Mouse (Mus musculus) left cerebral cortex, adult 2 months (tissue): Measurements from ENCODE around the gene Ppm1m. TPM values are rescaled to one million over a fixed set of nuclear protein-coding genes. Genes with fewer than 3 reads are reported as not detected.

Experiments used
- DNase-seq, 2 experiments: peaks; one replicate each; pipeline ENCODE4 v3.0.0; 2021 to 2022; ENCODE audit warnings: low spot score in 2 of 2, mixed read lengths in 1 of 2; ENCODE audit errors: extremely low spot score in 1 of 2
- H3K27ac ChIP-seq: fragments of 200-600 bp; 2 replicates; pipeline ENCODE4 v1.8.1; 2022
- H3K4me3 ChIP-seq: fragments of 200-600 bp; 2 replicates; pipeline ENCODE4 v1.8.1; 2022
- CTCF ChIP-seq: fragments of 200-600 bp; IDR thresholded peaks from 2 replicates; pipeline ENCODE4 v1.8.1; 2022; ENCODE audit warnings: antibody characterized with exemption, mild to moderate bottlenecking, moderate library complexity
- intact Hi-C: fragments of 180-260 bp; cut with DNase I; formaldehyde crosslinking; loops from one replicate; pipeline ENCODE4 v1.15.1; 2025
- total RNA-seq, 2 experiments: library from RNA; stranded (reverse); gene quantifications; 2 replicates each; pipeline ENCODE4 v1.2.3; 2021

Gene Ppm1m
- total RNA-seq, 2 experiments from 2014 or later: 22.2 to 26.4 TPM

DNA sequence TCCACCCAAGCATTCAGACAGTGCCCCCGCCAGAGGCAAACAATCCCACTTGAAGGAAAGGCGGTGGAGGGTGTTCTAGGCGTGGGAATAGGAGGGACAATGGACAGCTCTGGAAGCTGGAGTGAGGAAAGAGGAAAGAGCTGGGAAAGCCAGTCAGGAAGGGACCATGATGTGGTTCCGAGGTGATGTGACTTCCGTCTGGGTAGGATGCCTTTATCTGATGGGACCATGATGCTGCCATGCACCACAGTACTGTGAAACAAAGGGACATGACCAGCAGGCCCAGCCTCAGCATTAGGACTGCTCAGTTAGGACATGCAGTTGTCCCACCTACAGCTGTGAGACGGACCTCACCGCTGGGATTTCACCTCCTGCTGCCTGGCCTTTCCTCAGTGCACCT is 31.7 kb upstream of the Ppm1m start:
- Histone ChIP-seq H3K27ac (no peak overlapping the region), H3K4me3 (no peak overlapping the region)
- intact Hi-C loops: no loop called here
- DNase-seq: no peak
- TF ChIP-seq CTCF: no peak

DNA sequence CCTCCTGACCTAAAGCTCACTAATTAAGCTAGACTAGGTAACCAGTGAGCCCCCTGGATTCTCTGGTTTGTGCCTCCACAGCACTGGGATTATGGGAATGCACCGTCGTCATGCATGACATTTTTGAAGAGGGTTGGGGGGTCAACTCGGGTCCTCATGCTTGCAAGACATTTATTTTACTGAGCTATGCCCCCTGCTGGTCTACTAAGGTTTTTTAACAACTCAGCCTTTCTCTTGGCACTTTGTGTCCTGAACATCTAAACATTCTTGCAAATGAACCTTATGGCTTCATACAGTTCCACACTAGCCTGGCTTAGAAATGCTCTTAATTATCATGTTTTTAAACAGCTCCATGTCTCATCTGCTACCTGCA is 31.2 kb upstream of the Ppm1m start:
- H3K4me3 ChIP-seq: no peak overlapping the region
- no peak for DNase-seq
- peak; percentile 55 for TF ChIP-seq CTCF
- intact Hi-C loops: no loop called here
- no peak overlapping the region for H3K27ac ChIP-seq

- no peak for TF ChIP-seq CTCF
- no peak overlapping the region for H3K4me3 ChIP-seq
- no peak for DNase-seq
- H3K27ac ChIP-seq: no peak overlapping the region
- intact Hi-C loops: no loop called here
Measured at GRCm38 (mm10) chr9:106230051-106230733, 30.6 kb upstream of the Ppm1m start.

DNA sequence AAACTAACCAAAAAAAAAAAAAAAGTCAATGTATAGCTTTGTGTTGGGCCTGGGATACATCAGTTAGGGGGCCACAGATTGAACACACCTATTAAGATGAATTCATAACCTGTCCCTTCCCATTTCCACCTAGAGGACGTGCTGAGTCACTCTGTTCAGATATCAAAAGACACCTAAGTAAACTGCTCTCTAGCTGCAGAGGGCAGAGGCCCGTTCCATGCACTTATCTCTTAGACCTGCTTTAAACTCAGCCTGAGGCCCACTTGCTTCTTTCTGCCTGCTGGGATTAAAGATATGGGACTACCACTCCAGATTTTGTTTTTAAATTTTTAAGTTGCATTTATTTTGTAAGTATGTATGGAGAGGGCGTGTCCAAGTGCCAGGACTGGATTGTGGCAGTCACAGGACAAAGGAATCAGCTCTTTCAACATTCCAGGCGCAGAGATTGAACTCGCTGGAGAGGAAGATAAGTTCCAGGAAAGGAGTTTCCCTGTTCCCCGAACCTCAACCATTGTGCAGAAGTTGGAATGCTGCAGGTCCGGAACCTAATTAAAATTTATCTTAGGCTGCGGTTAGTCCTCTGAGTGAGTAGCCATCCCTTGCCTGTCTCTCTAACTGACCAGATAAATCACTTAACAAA is 28.4 kb upstream of the Ppm1m start:
- no peak for DNase-seq
- H3K27ac ChIP-seq: no peak overlapping the region
- intact Hi-C loops: loop anchor here (5.0 kb wide), 1 partner anchor 54 kb away; the partner anchor contains the start of gene Poc1a
- TF ChIP-seq CTCF: no peak
- no peak overlapping the region for H3K4me3 ChIP-seq

DNA sequence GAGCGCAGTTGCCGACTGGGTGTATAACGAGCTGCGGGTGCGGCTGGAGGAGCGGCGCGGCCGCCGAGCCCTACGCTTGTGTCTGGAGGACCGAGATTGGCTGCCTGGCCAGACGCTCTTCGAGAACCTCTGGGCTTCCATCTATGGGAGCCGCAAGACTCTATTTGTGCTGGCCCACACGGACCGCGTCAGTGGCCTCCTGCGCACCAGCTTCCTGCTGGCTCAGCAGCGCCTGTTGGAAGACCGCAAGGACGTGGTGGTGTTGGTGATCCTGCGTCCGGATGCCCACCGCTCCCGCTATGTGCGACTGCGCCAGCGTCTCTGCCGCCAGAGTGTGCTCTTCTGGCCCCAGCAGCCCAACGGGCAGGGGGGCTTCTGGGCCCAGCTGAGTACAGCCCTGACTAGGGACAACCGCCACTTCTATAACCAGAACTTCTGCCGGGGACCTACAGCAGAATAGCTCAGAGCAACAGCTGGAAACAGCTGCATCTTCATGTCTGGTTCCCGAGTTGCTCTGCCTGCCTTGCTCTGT is 26.7 kb upstream of the Ppm1m start:
- DNase-seq: peak in 1 of 2 experiments; percentile 55
- TF ChIP-seq CTCF: peak; percentile 37
- H3K4me3 ChIP-seq: peak overlapping the region; percentile 43
- intact Hi-C loops: loop anchor here (5.0 kb wide), 1 partner anchor 56 kb away; the partner anchor contains the start of gene Poc1a
- peak overlapping the region; percentile 16 for H3K27ac ChIP-seq

DNA sequence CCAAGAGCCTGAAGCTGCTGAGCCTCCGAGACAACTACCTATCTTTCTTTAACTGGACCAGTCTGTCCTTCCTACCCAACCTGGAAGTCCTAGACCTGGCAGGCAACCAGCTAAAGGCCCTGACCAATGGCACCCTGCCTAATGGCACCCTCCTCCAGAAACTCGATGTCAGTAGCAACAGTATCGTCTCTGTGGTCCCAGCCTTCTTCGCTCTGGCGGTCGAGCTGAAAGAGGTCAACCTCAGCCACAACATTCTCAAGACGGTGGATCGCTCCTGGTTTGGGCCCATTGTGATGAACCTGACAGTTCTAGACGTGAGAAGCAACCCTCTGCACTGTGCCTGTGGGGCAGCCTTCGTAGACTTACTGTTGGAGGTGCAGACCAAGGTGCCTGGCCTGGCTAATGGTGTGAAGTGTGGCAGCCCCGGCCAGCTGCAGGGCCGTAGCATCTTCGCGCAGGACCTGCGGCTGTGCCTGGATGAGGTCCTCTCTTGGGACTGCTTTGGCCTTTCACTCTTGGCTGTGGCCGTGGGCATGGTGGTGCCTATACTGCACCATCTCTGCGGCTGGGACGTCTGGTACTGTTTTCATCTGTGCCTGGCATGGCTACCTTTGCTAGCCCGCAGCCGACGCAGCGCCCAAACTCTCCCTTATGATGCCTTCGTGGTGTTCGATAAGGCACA is 26.1 kb upstream of the Ppm1m start:
- no peak for TF ChIP-seq CTCF
- no peak for DNase-seq
- peak overlapping the region; percentile 43 for H3K4me3 ChIP-seq
- peak overlapping the region; percentile 16 for H3K27ac ChIP-seq
- intact Hi-C loops: loop anchor here (5.0 kb wide), 1 partner anchor 57 kb away; the partner anchor contains the start of gene Poc1a

DNA sequence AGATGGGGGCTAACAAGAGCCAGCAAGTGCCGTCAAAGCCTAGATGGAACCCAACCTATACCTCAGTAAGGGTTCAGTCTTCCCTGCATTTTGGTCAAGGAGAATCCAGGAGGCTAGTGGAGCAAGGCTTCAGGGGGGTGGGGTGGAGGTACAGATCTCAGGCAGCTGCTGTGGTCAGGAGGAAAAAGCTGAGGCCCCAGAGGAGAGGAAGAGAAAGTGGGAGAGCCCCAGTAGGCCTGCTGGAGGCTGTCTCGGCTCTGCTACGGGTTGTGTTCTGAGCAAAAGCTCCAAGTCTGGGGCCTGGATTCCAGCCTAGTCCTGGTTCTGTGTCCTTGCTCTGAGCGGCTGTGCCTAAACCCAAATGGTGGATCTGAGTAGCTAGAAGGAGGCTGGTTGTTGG is 23.4 kb upstream of the Ppm1m start:
- DNase-seq: no peak
- no peak for TF ChIP-seq CTCF
- Histone ChIP-seq H3K4me3 (no peak overlapping the region), H3K27ac (no peak overlapping the region)
- intact Hi-C loops: no loop called here

DNA sequence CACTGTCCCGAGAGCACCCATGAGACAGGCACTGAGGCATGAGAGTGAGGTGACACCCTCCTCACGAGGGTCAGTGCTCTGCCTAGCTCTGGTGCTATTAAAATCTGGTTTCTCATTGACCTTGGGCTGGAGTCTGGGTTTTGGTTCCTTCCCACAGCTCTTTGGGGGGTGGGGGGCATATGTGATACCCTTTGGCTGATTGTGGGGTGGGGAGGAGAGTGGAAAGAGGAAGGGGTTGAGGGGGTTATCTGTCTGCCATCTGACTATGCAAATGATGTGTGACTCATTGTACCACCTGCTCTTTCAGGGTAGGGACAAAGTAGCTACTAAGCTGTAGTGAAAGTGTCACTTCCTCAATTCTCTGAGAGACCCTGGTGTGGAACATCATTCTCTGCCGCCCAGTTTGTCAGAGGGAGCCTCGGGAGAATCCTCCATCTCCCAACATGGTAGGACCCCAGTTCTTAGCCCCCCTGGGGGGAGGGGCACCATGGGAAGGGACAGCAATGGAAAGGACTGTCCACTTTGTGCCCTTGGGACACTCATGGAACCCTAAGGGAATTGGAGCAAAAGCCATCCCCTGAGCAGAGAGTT is 22.8 kb upstream of the Ppm1m start, which contains the start of gene Tlr9:
TSS of gene Tlr9 (plus strand) at position 338 of the 591 bp plus-strand sequence.
- TF ChIP-seq CTCF: no peak
- H3K4me3 ChIP-seq: no peak within 1 kb of the TSS
- DNase-seq: no peak
- intact Hi-C loops: no loop called here
- no peak within 1 kb of the TSS for H3K27ac ChIP-seq

- TF ChIP-seq CTCF: no peak
- DNase-seq: no peak
- intact Hi-C loops: no loop called here
- H3K27ac ChIP-seq: no peak overlapping the region
- H3K4me3 ChIP-seq: no peak overlapping the region
Measured at GRCm38 (mm10) chr9:106220894-106221523, 21.5 kb upstream of the Ppm1m start.

GRCm38 (mm10) chr9:106216971-106217370 is 17.4 kb upstream of the Ppm1m start:
- no peak overlapping the region for H3K27ac ChIP-seq
- DNase-seq: no peak
- H3K4me3 ChIP-seq: no peak overlapping the region
- TF ChIP-seq CTCF: no peak
- intact Hi-C loops: loop anchor here (10.0 kb wide), 1 partner anchor 208 kb away; the partner anchor contains the start of gene Rpl29

DNA sequence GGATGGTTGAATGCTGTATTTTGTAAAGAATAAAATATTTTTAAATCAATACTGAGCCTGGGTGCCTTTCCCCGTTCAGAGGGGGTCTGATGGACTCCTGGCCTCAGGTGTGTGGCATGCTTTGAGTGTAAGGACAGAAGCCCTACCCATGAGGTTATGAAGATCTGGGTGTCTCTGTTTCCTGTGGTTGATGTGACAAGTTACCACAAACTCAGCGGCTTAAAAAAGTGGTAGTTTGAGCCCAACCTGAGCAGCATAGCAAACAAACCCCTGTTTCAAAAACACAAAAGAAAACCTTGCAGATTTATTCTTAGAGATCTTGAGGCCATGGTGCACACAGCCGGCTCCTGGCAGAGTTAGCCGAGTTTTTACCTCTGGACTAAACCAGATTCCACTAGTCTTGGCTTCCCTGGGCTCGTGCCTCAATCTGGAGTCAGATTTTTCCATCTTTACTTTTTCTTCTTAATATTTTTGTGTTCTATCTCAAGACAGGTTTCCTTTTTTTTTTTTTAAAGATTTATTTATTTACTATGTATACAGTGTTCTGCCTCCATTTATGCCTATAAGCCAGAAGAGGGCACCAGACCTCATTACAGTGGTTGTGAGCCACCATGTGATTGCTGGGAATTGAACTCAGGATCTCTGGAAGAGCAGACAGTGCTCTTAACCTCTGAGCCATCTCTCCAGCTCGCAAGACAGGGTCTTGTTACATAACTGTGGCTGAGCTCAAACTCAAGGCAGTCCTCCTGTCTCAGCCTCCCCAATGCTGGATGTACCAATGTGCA is 16.0 kb upstream of the Ppm1m start:
- peak; percentile 29 for TF ChIP-seq CTCF
- Histone ChIP-seq H3K27ac (no peak overlapping the region), H3K4me3 (no peak overlapping the region)
- intact Hi-C loops: loop anchor here (10.0 kb wide), 1 partner anchor 209 kb away; the partner anchor contains the start of gene Rpl29
- DNase-seq: no peak
